Mouse (Mus musculus) small intestine, adult 2 months (tissue): ENCODE measurements around the gene Gltpd2.

Source experiments
- CTCF ChIP-seq: fragments of 200-500 bp; IDR thresholded peaks from 2 replicates; pipeline ENCODE4 v1.5.1; 2012; ENCODE audit warnings: low read depth, mild to moderate bottlenecking, control low read depth, inconsistent platforms, low read length, moderate library complexity, mixed read lengths; ENCODE audit not compliant: insufficient replicate concordance, insufficient read length; ENCODE audit errors: extremely low read depth
- POLR2A ChIP-seq: fragments of 200-500 bp; IDR thresholded peaks from 2 replicates; pipeline ENCODE4 v1.6.1; 2012; ENCODE audit warnings: low read depth, mild to moderate bottlenecking, control low read depth, inconsistent platforms, low read length, moderate library complexity

DNA sequence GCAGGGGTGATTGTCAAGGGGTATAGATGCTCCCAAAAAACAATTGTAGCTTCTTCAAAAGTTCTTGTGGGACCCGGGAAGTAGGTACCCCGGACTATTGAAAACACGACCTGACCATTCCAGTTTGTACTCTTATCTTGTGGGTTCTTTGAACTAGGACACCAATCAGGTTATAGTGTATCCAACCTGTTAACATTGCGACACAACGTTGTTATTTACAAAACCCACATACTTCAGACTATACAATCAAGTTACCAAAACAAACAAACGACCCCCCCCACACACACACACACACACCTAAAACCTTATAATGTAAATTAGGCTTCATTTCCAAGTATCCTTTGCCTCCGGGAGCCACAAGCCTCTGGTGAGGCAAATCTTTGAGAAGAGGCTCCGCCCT lies 5.8 kb downstream of the Gltpd2 start:
- TF ChIP-seq CTCF (no peak), POLR2A (no peak)
